Mouse (Mus musculus) urinary bladder, postnatal 25 days (tissue): ENCODE measurements at regions not wholly inside any gene's neighbourhood (a gene's known extent, or its start where the extent isn't known, plus 50 kb on each side); places are given as distances from the start of the nearest gene placed in this dataset.

Experiments used
- DNase-seq: peaks from one replicate; pipeline ENCODE4 v3.0.0; 2022; ENCODE audit warnings: low spot score

GRCm38 (mm10) chr9:85379135-85379534 is 52.0 kb upstream of the Tent5a start:
- DNase-seq, result no peak
